In genomic region chr19:7592018-7592417, GRCm38 (mm10) we compare ENCODE assay signal across 16 mouse cellular contexts. TPM values are rescaled to one million over a fixed set of nuclear protein-coding genes. Genes with fewer than 3 reads are reported as not detected.
DNase-seq lines count a peak whose midpoint lies in the region; ATAC-seq and TF ChIP-seq lines count a peak whose summit lies in the region.
"Had no signal": no experiment of that assay in that cellular context is flagged by ENCODE, and none has a peak within 500 bp of the region (broad histone marks: within the 10 kb centered on the region; RNA-seq: fewer than 3 reads in every experiment).

No protein-coding gene starts in this region.

- no peak for DNase-seq in heart, postnatal 36 days
- DNase-seq in gastrocnemius, adult 2 months, result peak; percentile 81
- DNase-seq in heart, postnatal 10 days, result peak; percentile 60 to 67
- peak; percentile 36 for DNase-seq in lung, postnatal 0 days (ENCODE audit: low spot score)
- no peak for DNase-seq in stomach, postnatal 0 days (ENCODE audit: low spot score)
- no peak for DNase-seq in yolk sac, embryonic 10.5 days (ENCODE audit: low spot score)
- DNase-seq: cerebellum, adult 18-20 months; liver, postnatal 0 days had no signal

- no peak overlapping the region for H3K27ac ChIP-seq in heart, embryonic 11.5 days (ENCODE audit: low read depth, low read length)
- H3K27ac ChIP-seq in gastrocnemius, adult 2 months, result peak overlapping the region; percentile 73
- no peak overlapping the region for H3K27ac ChIP-seq in lung, postnatal 0 days (ENCODE audit: low read length)
- H3K27ac ChIP-seq in stomach, postnatal 0 days (replicated peaks), result no peak overlapping the region
- no peak overlapping the region for H3K27ac ChIP-seq in forebrain, embryonic 15.5 days (replicated peaks)
- H3K27ac ChIP-seq: forebrain, embryonic 10.5 days; limb, embryonic 12.5 days; midbrain, embryonic 15.5 days; neural tube, embryonic 13.5 days had no signal

- no peak overlapping the region for H3K9ac ChIP-seq in heart, embryonic 11.5 days (ENCODE audit: low read depth, low read length)
- H3K9ac ChIP-seq in lung, postnatal 0 days (replicated peaks; ENCODE audit: low read depth), result no peak overlapping the region
- no peak overlapping the region for H3K9ac ChIP-seq in stomach, postnatal 0 days (ENCODE audit: low read length)
- no peak overlapping the region for H3K9ac ChIP-seq in forebrain, embryonic 15.5 days (replicated peaks)
- H3K9ac ChIP-seq: limb, embryonic 12.5 days; liver, postnatal 0 days; midbrain, embryonic 15.5 days; neural tube, embryonic 13.5 days had no signal

- peaks cover 7% of the 10 kb centered on the region for H3K36me3 ChIP-seq in heart, embryonic 11.5 days (ENCODE audit: control insufficient read depth, insufficient read depth, low read length)
- no peaks in the 10 kb centered on the region for H3K36me3 ChIP-seq in lung, postnatal 0 days (ENCODE audit: insufficient read depth, low read length)
- no peaks in the 10 kb centered on the region for H3K36me3 ChIP-seq in stomach, postnatal 0 days (ENCODE audit: control insufficient read depth, insufficient read depth, low read length)
- no peaks in the 10 kb centered on the region for H3K36me3 ChIP-seq in forebrain, embryonic 15.5 days
- H3K36me3 ChIP-seq: forebrain, embryonic 10.5 days; limb, embryonic 12.5 days; midbrain, embryonic 15.5 days; neural tube, embryonic 13.5 days had no signal

- H3K9me3 ChIP-seq in heart, embryonic 11.5 days (replicated peaks; ENCODE audit: control insufficient read depth, low read length), result no peaks in the 10 kb centered on the region
- no peaks in the 10 kb centered on the region for H3K9me3 ChIP-seq in lung, postnatal 0 days (ENCODE audit: low read length)
- no peaks in the 10 kb centered on the region for H3K9me3 ChIP-seq in stomach, postnatal 0 days (ENCODE audit: control insufficient read depth, low read length)
- no peaks in the 10 kb centered on the region for H3K9me3 ChIP-seq in forebrain, embryonic 15.5 days
- H3K9me3 ChIP-seq: midbrain, embryonic 15.5 days; neural tube, embryonic 13.5 days had no signal

- ATAC-seq in heart, embryonic 11.5 days (replicated peaks; ENCODE audit: insufficient number of reproducible peaks, low FRiP score, low TSS enrichment), result peak; percentile 61; the same call in 1 of the 2 replicates
- peak; percentile 37; the same call in 1 of the 2 replicates for ATAC-seq in lung, postnatal 0 days
- no peak for ATAC-seq in stomach, postnatal 0 days (ENCODE audit: low FRiP score, low TSS enrichment)
- ATAC-seq in forebrain, embryonic 15.5 days (replicated peaks), result no peak
- ATAC-seq: liver, postnatal 0 days; midbrain, embryonic 15.5 days; Patski had no signal

- intact Hi-C loops in heart, postnatal 36 days (cut with DNase I), result loop anchor here (5.0 kb wide), 1 partner anchor 150 kb away; no protein-coding TSS in a partner anchor
- intact Hi-C loops in gastrocnemius, adult 2 months (cut with DNase I), result loop anchor here (5.0 kb wide), 1 partner anchor 35 kb away; the partner anchor contains the start of gene Pla2g16
- intact Hi-C loops in heart, postnatal 10 days (cut with DNase I), result no loop called here

- no peak for TF ChIP-seq CTCF in gastrocnemius, adult 2 months (IDR thresholded peaks at IDR 0.05)
- TF ChIP-seq CTCF in lung, postnatal 0 days (IDR thresholded peaks at IDR 0.05), result no peak
- no peak for TF ChIP-seq CTCF in stomach, postnatal 0 days (IDR thresholded peaks at IDR 0.05; ENCODE audit: low read depth)

- H3K4me2 ChIP-seq in heart, embryonic 11.5 days, result no peak overlapping the region
- H3K4me2 ChIP-seq in lung, postnatal 0 days (replicated peaks; ENCODE audit: low read depth, low read length), result no peak overlapping the region
- no peak overlapping the region for H3K4me2 ChIP-seq in stomach, postnatal 0 days (replicated peaks; ENCODE audit: low read depth)
- no peak overlapping the region for H3K4me2 ChIP-seq in forebrain, embryonic 15.5 days (replicated peaks)
- H3K4me2 ChIP-seq: limb, embryonic 12.5 days; midbrain, embryonic 15.5 days; neural tube, embryonic 13.5 days had no signal

- no peak overlapping the region for H3K4me3 ChIP-seq in heart, embryonic 11.5 days (ENCODE audit: low read depth, low read length)
- H3K4me3 ChIP-seq in gastrocnemius, adult 2 months, result no peak overlapping the region
- no peak overlapping the region for H3K4me3 ChIP-seq in lung, postnatal 0 days (ENCODE audit: low read depth, low read length)
- no peak overlapping the region for H3K4me3 ChIP-seq in stomach, postnatal 0 days (ENCODE audit: low read depth, low read length)
- H3K4me3 ChIP-seq in forebrain, embryonic 15.5 days, result no peak overlapping the region
- H3K4me3 ChIP-seq: forebrain, embryonic 10.5 days; limb, embryonic 12.5 days; midbrain, embryonic 15.5 days; neural tube, embryonic 13.5 days had no signal

- no peak for TF ChIP-seq EP300 in lung, postnatal 0 days (IDR thresholded peaks at IDR 0.05)
- no peak for TF ChIP-seq EP300 in stomach, postnatal 0 days (optimal IDR thresholded peaks at IDR 0.05)

- H3K4me1 ChIP-seq in heart, embryonic 11.5 days (ENCODE audit: control insufficient read depth, insufficient read depth, low read length), result no peaks in the 10 kb centered on the region
- H3K4me1 ChIP-seq in lung, postnatal 0 days (ENCODE audit: insufficient read depth, low read depth, low read length), result no peaks in the 10 kb centered on the region
- no peaks in the 10 kb centered on the region for H3K4me1 ChIP-seq in stomach, postnatal 0 days (replicated peaks; ENCODE audit: control insufficient read depth, insufficient read depth)
- H3K4me1 ChIP-seq in forebrain, embryonic 15.5 days, result no peaks in the 10 kb centered on the region
- H3K4me1 ChIP-seq: midbrain, embryonic 15.5 days; neural tube, embryonic 13.5 days had no signal

- no peaks in the 10 kb centered on the region for H3K27me3 ChIP-seq in heart, embryonic 11.5 days (ENCODE audit: control insufficient read depth, insufficient read depth, low read length)
- no peaks in the 10 kb centered on the region for H3K27me3 ChIP-seq in lung, postnatal 0 days (replicated peaks; ENCODE audit: insufficient read depth, low read length)
- no peaks in the 10 kb centered on the region for H3K27me3 ChIP-seq in stomach, postnatal 0 days (ENCODE audit: control insufficient read depth, insufficient read depth, low read length)
- no peaks in the 10 kb centered on the region for H3K27me3 ChIP-seq in forebrain, embryonic 15.5 days
- H3K27me3 ChIP-seq: limb, embryonic 12.5 days; midbrain, embryonic 15.5 days; neural tube, embryonic 13.5 days had no signal

- 35% methylated on average over 3 of the region's 3 CpGs for WGBS in heart, embryonic 11.5 days (ENCODE audit: insufficient replicate concordance)
- WGBS in lung, postnatal 0 days, result 37% methylated on average over 3 of the region's 3 CpGs
- WGBS in stomach, postnatal 0 days, result 34% methylated on average over 3 of the region's 3 CpGs
- 64% methylated on average over 3 of the region's 3 CpGs for WGBS in forebrain, embryonic 15.5 days

RNA-seq across cellular contexts. Expression of gene Lgals12, which starts 15.0 kb away (rescaled TPM):
- not detected in 2 replicates for polyA plus RNA-seq in heart, embryonic 11.5 days (2014; fragmentation: Nextera tagmentation; extraction: Ambion mirVana)
- under 1 TPM in 1 of 2 experiments, not detected in 1; 0.78 TPM for total RNA-seq in heart, postnatal 36 days (2021)
- under 1 TPM; 0.13 to 0.20 TPM for total RNA-seq in gastrocnemius, adult 2 months (2021)
- 1 to 10 TPM in 1 of 2 experiments, under 1 TPM in 1; 0.79 to 1.9 TPM for total RNA-seq in heart, postnatal 10 days (2021)
- 0.36 and 0.54 TPM in 2 replicates for polyA plus RNA-seq in lung, postnatal 0 days (2015; fragmentation: Nextera tagmentation; extraction: Ambion mirVana)
- 2.3 and 3.6 TPM in 2 replicates for polyA plus RNA-seq in stomach, postnatal 0 days (2015; fragmentation: Nextera tagmentation; extraction: Ambion mirVana)
- 0.08 and 0.28 TPM in 2 replicates for polyA plus RNA-seq in forebrain, embryonic 15.5 days (2015; fragmentation: Nextera tagmentation; extraction: Ambion mirVana)
- polyA plus RNA-seq: liver, postnatal 0 days; Patski had no signal

RNA-seq across cellular contexts. Expression of gene Hrasls5, which starts 20.3 kb away (rescaled TPM):
- polyA plus RNA-seq in heart, embryonic 11.5 days (2014; fragmentation: Nextera tagmentation; extraction: Ambion mirVana), result not detected in 2 replicates
- not detected for total RNA-seq in heart, postnatal 36 days (2021)
- not detected for total RNA-seq in gastrocnemius, adult 2 months (2021)
- not detected for total RNA-seq in heart, postnatal 10 days (2021)
- polyA plus RNA-seq in lung, postnatal 0 days (2015; fragmentation: Nextera tagmentation; extraction: Ambion mirVana), result 0.18 TPM in 1 of 2 replicates, not detected in the other
- 0.10 TPM in 1 of 2 replicates, not detected in the other for polyA plus RNA-seq in stomach, postnatal 0 days (2015; fragmentation: Nextera tagmentation; extraction: Ambion mirVana)
- polyA plus RNA-seq in forebrain, embryonic 15.5 days (2015; fragmentation: Nextera tagmentation; extraction: Ambion mirVana), result not detected in 2 replicates
- total RNA-seq: layer of hippocampus, postnatal 14 days had no signal
- polyA plus RNA-seq: forebrain, embryonic 10.5 days; limb, embryonic 12.5 days; liver, postnatal 0 days; midbrain, embryonic 15.5 days; neural tube, embryonic 13.5 days; Patski had no signal

RNA-seq across cellular contexts. Expression of gene Pla2g16, which starts 34.8 kb away (rescaled TPM):
- polyA plus RNA-seq in heart, embryonic 11.5 days (2014; fragmentation: Nextera tagmentation; extraction: Ambion mirVana), result 42.5 and 46.7 TPM in 2 replicates
- total RNA-seq in heart, postnatal 36 days (2021), result 100 to 1,000 TPM; 118 to 137 TPM
- 100 to 1,000 TPM in 1 of 2 experiments, 10 to 100 TPM in 1; 94.3 to 127 TPM for total RNA-seq in gastrocnemius, adult 2 months (2021)
- 10 to 100 TPM; 74.7 to 78.4 TPM for total RNA-seq in heart, postnatal 10 days (2021)
- 17.9 and 19.1 TPM in 2 replicates for polyA plus RNA-seq in lung, postnatal 0 days (2015; fragmentation: Nextera tagmentation; extraction: Ambion mirVana)
- polyA plus RNA-seq in stomach, postnatal 0 days (2015; fragmentation: Nextera tagmentation; extraction: Ambion mirVana), result 23.9 and 25.0 TPM in 2 replicates
- polyA plus RNA-seq in forebrain, embryonic 15.5 days (2015; fragmentation: Nextera tagmentation; extraction: Ambion mirVana), result 4.0 and 4.7 TPM in 2 replicates

Comparison
In these comparisons a context has a peak if more than half of its experiments do, and no peak if none do; other contexts are left out.
1. DNase-seq: peak in gastrocnemius, adult 2 months (single experiment), heart, postnatal 10 days (2 of 2) and lung, postnatal 0 days (single experiment); none in heart, postnatal 36 days (0 of 2), stomach, postnatal 0 days (single experiment) and yolk sac, embryonic 10.5 days (single experiment).
2. ATAC-seq: peak in heart, embryonic 11.5 days (single experiment) and lung, postnatal 0 days (single experiment); none in stomach, postnatal 0 days (single experiment) and forebrain, embryonic 15.5 days (single experiment).